Mouse (Mus musculus) MEL (cell line): ENCODE measurements around the gene Hcn3. TPM values are rescaled to one million over a fixed set of nuclear protein-coding genes. Genes with fewer than 3 reads are reported as not detected.

ENCODE experiments used
- DNase-seq: peaks from one replicate; pipeline ENCODE4 v3.0.0; 2011; ENCODE audit warnings: low read depth, low spot score
- H3K27ac ChIP-seq: 2 replicates; pipeline ENCODE4 v1.5.1; 2012; ENCODE audit warnings: low read depth, mild to moderate bottlenecking, control low read depth, low read length, moderate library complexity; ENCODE audit not compliant: control insufficient read depth
- H3K27me3 ChIP-seq, 2 experiments: fragments of 150-350 bp in 1 of 2; sonication (generic) in 1 of 2; 2 replicates each; pipeline ENCODE4 v1.6.1; 2012; ENCODE audit warnings: low read length in 2 of 2, mild to moderate bottlenecking in 2 of 2, improper control_type of control experiment in 1 of 2, moderate library complexity in 1 of 2; ENCODE audit not compliant: insufficient read depth in 2 of 2, control insufficient read depth in 1 of 2
- H3K36me3 ChIP-seq, 2 experiments: 2 replicates each; pipeline ENCODE4 v1.6.1; 2012 to 2014; ENCODE audit warnings: low read length in 2 of 2, improper control_type of control experiment in 1 of 2, inconsistent platforms in 1 of 2, mild to moderate bottlenecking in 1 of 2; ENCODE audit not compliant: insufficient read depth in 2 of 2, control insufficient read depth in 1 of 2
- H3K4me1 ChIP-seq, 2 experiments: fragments of 150-350 bp in 1 of 2; sonication (generic) in 1 of 2; 2 replicates each; pipeline ENCODE4 v1.6.1; 2012; ENCODE audit warnings: low read length in 2 of 2, improper control_type of control experiment in 1 of 2, mild to moderate bottlenecking in 1 of 2; ENCODE audit not compliant: insufficient read depth in 2 of 2, control insufficient read depth in 1 of 2
- H3K4me3 ChIP-seq, 2 experiments: fragments of 150-350 bp in 1 of 2; sonication (generic) in 1 of 2; 2 replicates each; pipeline ENCODE4 v1.5.1; 2012; ENCODE audit warnings: low read depth in 2 of 2, low read length in 2 of 2, mild to moderate bottlenecking in 2 of 2, moderate library complexity in 2 of 2, control low read depth in 1 of 2, improper control_type of control experiment in 1 of 2; ENCODE audit not compliant: control insufficient read depth in 1 of 2, insufficient read depth in 1 of 2
- H3K79me2 ChIP-seq: 2 replicates; pipeline ENCODE4 v1.6.1; 2012; ENCODE audit warnings: mild to moderate bottlenecking, low read length, moderate library complexity; ENCODE audit not compliant: control insufficient read depth, poor library complexity, insufficient read depth
- H3K9ac ChIP-seq: 2 replicates; pipeline ENCODE4 v1.6.1; 2012; ENCODE audit warnings: low read depth, mild to moderate bottlenecking, control low read depth, low read length, moderate library complexity; ENCODE audit not compliant: control insufficient read depth, poor library complexity, severe bottlenecking
- H3K9me3 ChIP-seq: fragments of 150-350 bp; sonication (generic); replicated peaks from 2 replicates; pipeline ENCODE4 v1.6.1; 2012; ENCODE audit warnings: mild to moderate bottlenecking, low read length, improper control_type of control experiment, moderate library complexity; ENCODE audit not compliant: insufficient read depth
- BHLHE40 ChIP-seq: IDR thresholded peaks from 2 replicates; pipeline ENCODE4 v1.6.1; 2012; ENCODE audit warnings: low read depth, mild to moderate bottlenecking, inconsistent platforms, low read length, improper control_type of control experiment, borderline replicate concordance
- CHD2 ChIP-seq: IDR thresholded peaks from 2 replicates; pipeline ENCODE4 v1.6.1; 2011; ENCODE audit warnings: low read length, improper control_type of control experiment
- ELF1 ChIP-seq: IDR thresholded peaks from 2 replicates; pipeline ENCODE4 v1.6.1; 2014; ENCODE audit warnings: low read depth, mild to moderate bottlenecking, inconsistent platforms, low read length, improper control_type of control experiment, moderate library complexity
- EP300 ChIP-seq, 2 experiments: IDR thresholded peaks; 2 replicates each; pipeline ENCODE4 v1.6.1; 2011; ENCODE audit warnings: improper control_type of control experiment in 2 of 2, low read length in 2 of 2, low read depth in 1 of 2, mild to moderate bottlenecking in 1 of 2
- ETS1 ChIP-seq: IDR thresholded peaks from 2 replicates; pipeline ENCODE4 v1.6.1; 2012; ENCODE audit warnings: low read depth, mild to moderate bottlenecking, inconsistent platforms, low read length, improper control_type of control experiment, moderate library complexity
- GABPA ChIP-seq: IDR thresholded peaks from 2 replicates; pipeline ENCODE4 v1.6.1; 2012; ENCODE audit warnings: low read depth, mild to moderate bottlenecking, inconsistent platforms, low read length, improper control_type of control experiment, moderate library complexity
- HCFC1 ChIP-seq: IDR thresholded peaks from 2 replicates; pipeline ENCODE4 v1.6.1; 2012; ENCODE audit warnings: low read depth, mild to moderate bottlenecking, inconsistent platforms, low read length, improper control_type of control experiment, moderate library complexity
- JUND ChIP-seq: IDR thresholded peaks from 2 replicates; pipeline ENCODE4 v1.6.1; 2011; ENCODE audit warnings: low read depth, mild to moderate bottlenecking, improper control_type of control experiment, low read length
- KAT2A ChIP-seq: conservative IDR thresholded peaks from 2 replicates; pipeline ENCODE4 v1.6.1; 2012; ENCODE audit warnings: low read depth, low read length, improper control_type of control experiment, inconsistent platforms
- MAFK ChIP-seq: IDR thresholded peaks from 2 replicates; pipeline ENCODE4 v1.6.1; 2011; ENCODE audit warnings: low read depth, mild to moderate bottlenecking, low read length, improper control_type of control experiment, borderline replicate concordance
- MAX ChIP-seq: IDR thresholded peaks from 2 replicates; pipeline ENCODE4 v1.6.1; 2011; ENCODE audit warnings: low read length, improper control_type of control experiment
- MAZ ChIP-seq: IDR thresholded peaks from 2 replicates; pipeline ENCODE4 v1.6.1; 2012; ENCODE audit warnings: low read depth, mild to moderate bottlenecking, inconsistent platforms, low read length, improper control_type of control experiment
- MEF2A ChIP-seq: IDR thresholded peaks from 2 replicates; pipeline ENCODE4 v1.6.1; 2014; ENCODE audit warnings: low read depth, mild to moderate bottlenecking, inconsistent platforms, low read length, improper control_type of control experiment; ENCODE audit not compliant: poor library complexity, insufficient replicate concordance, severe bottlenecking; ENCODE audit errors: extremely low read depth
- MYB ChIP-seq: IDR thresholded peaks from 2 replicates; pipeline ENCODE4 v1.6.1; 2011; ENCODE audit warnings: mild to moderate bottlenecking, low read depth, low read length, improper control_type of control experiment
- POLR2A ChIP-seq, 2 experiments: IDR thresholded peaks; 2 replicates each; pipeline ENCODE4 v1.6.1; 2011 to 2012; ENCODE audit warnings: low read length in 2 of 2, mild to moderate bottlenecking in 2 of 2, control low read depth in 1 of 2, improper control_type of control experiment in 1 of 2, low read depth in 1 of 2, moderate library complexity in 1 of 2; ENCODE audit not compliant: control insufficient read depth in 1 of 2, insufficient read depth in 1 of 2, poor library complexity in 1 of 2
- RAD21 ChIP-seq: IDR thresholded peaks from 2 replicates; pipeline ENCODE4 v1.6.1; 2011; ENCODE audit warnings: mild to moderate bottlenecking, low read depth, low read length, improper control_type of control experiment
- RCOR1 ChIP-seq: IDR thresholded peaks from 2 replicates; pipeline ENCODE4 v1.6.1; 2012; ENCODE audit warnings: low read depth, mild to moderate bottlenecking, inconsistent platforms, low read length, improper control_type of control experiment
- TAL1 ChIP-seq: IDR thresholded peaks from 2 replicates; pipeline ENCODE4 v1.6.1; 2012; ENCODE audit warnings: mild to moderate bottlenecking, inconsistent platforms, low read length, moderate library complexity, mixed read lengths
- USF2 ChIP-seq, 2 experiments: IDR thresholded peaks; 2 replicates each; pipeline ENCODE4 v1.6.1; 2011 to 2012; ENCODE audit warnings: improper control_type of control experiment in 2 of 2, low read length in 2 of 2, borderline replicate concordance in 1 of 2, inconsistent platforms in 1 of 2, low read depth in 1 of 2, mild to moderate bottlenecking in 1 of 2; ENCODE audit not compliant: insufficient read depth in 1 of 2
- ZMIZ1 ChIP-seq: IDR thresholded peaks from 2 replicates; pipeline ENCODE4 v1.6.1; 2012; ENCODE audit warnings: low read depth, mild to moderate bottlenecking, inconsistent platforms, low read length, improper control_type of control experiment, moderate library complexity
- ZNF384 ChIP-seq: IDR thresholded peaks from 2 replicates; pipeline ENCODE4 v1.6.1; 2012; ENCODE audit warnings: low read depth, mild to moderate bottlenecking, inconsistent platforms, low read length, improper control_type of control experiment
- polyA plus RNA-seq, 2 experiments: library from polyadenylated mRNA; stranded (reverse) in 1 of 2; unstranded in 1 of 2; fragments of >175 nt in 1 of 2; fragments of >200 nt in 1 of 2; gene quantifications; 2 replicates each; pipeline versions ENCODE4 v1.2.1 to v1.2.4; 2012; ENCODE audit warnings: low replicate concordance in 2 of 2, low read depth in 1 of 2; ENCODE audit not compliant: insufficient read length in 2 of 2, insufficient read depth in 1 of 2, missing spikeins in 1 of 2
- total RNA-seq: library from RNA; depleted of rRNA; stranded (reverse); fragments of 300-350 nt; gene quantifications from 2 replicates; pipeline ENCODE4 v1.2.3, GENCODE M21; 2012

Gene Hcn3
- total and polyA plus RNA-seq, 3 experiments, result 4.0 to 7.4 TPM; not detected in 1

DNA sequence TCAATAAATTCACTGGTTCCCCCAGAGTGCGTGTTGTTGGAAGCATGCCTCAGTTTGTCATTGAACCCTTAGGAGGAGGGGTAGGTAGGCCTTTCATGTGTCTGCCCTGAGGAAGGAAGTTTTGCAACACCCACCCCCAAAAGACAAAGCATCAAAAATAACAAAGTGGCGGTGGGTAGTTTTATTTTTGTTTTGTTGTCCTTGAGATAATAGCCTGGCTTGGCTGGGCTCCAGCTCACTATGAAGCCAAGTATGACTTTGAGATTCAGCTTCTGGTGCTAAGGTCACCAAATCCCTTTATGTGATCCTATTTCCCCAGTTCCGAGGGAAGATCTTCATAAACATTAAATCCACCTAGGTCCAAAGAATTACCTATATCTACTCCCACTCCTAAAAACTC is 35.8 kb downstream of the Hcn3 start:
- H3K36me3 ChIP-seq, result peaks cover 0 to 12% of the 10 kb centered on the region in 2 experiments; a peak in 2 of 4 replicates
- no peak overlapping the region for H3K4me3 ChIP-seq
- H3K4me1 ChIP-seq, result peaks cover 12 to 22% of the 10 kb centered on the region in 2 experiments
- TF ChIP-seq GABPA, result no peak
- no peak for TF ChIP-seq BHLHE40
- TF ChIP-seq ZMIZ1, result no peak
- no peak for TF ChIP-seq EP300 (IDR thresholded peaks at IDR 0.05; ENCODE audit: low read depth in 1 of 2, low read length in 2 of 2)
- no peak for TF ChIP-seq HCFC1
- no peak for TF ChIP-seq ZNF384
- TF ChIP-seq MEF2A, result no peak
- TF ChIP-seq USF2 (IDR thresholded peaks at IDR 0.05; ENCODE audit: borderline replicate concordance in 1 of 2, insufficient read depth in 1 of 2, low read depth in 1 of 2, low read length in 2 of 2), result no peak
- peak; percentile 54 for DNase-seq
- H3K27me3 ChIP-seq, result no peaks in the 10 kb centered on the region
- H3K9me3 ChIP-seq, result no peaks in the 10 kb centered on the region
- H3K9ac ChIP-seq, result no peak overlapping the region
- H3K79me2 ChIP-seq, result no peaks in the 10 kb centered on the region
- no peak overlapping the region for H3K27ac ChIP-seq

DNA sequence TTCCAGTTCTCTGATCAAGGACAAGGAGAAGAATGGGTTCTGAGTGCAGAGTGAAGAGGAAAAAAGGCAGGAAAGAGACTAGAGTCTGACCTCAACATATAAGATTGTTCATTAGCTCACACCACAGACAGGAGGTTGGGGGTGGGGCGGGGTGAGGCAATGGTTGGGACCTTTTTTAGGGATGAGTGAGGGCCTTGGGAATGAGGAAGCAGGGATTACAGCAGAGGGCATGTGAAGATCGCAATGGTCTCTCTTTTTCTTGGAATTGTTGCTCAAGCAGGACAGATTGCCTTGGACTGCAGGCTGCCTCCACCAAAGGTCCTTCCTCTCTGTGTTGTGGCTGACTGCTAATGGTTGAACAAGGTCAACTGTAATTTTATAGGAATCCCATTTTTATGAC is 36.7 kb downstream of the Hcn3 start:
- DNase-seq, result no peak
- Histone ChIP-seq H3K9ac (no peak overlapping the region), H3K4me3 (no peak overlapping the region), H3K27ac (no peak overlapping the region), H3K79me2 (no peaks in the 10 kb centered on the region), H3K4me1 (peaks cover 5 to 14% of the 10 kb centered on the region in 2 experiments; a peak in 3 of 4 replicates), H3K36me3 (peaks cover 0 to 10% of the 10 kb centered on the region in 2 experiments; a peak in 2 of 4 replicates), H3K27me3 (no peaks in the 10 kb centered on the region), H3K9me3 (no peaks in the 10 kb centered on the region)
- no peak for TF ChIP-seq MAZ
- TF ChIP-seq MYB, result no peak
- TF ChIP-seq KAT2A, result no peak
- no peak for TF ChIP-seq ELF1
- no peak for TF ChIP-seq ETS1
- no peak for TF ChIP-seq CHD2
- no peak for TF ChIP-seq TAL1
- TF ChIP-seq RAD21, result no peak
- no peak for TF ChIP-seq GABPA
- TF ChIP-seq MEF2A, result no peak
- no peak for TF ChIP-seq MAX
- TF ChIP-seq RCOR1, result no peak
- no peak for TF ChIP-seq POLR2A (IDR thresholded peaks at IDR 0.05; ENCODE audit: control insufficient read depth in 1 of 2, insufficient read depth in 1 of 2, low read depth in 1 of 2, low read length in 2 of 2, poor library complexity in 1 of 2)
- no peak for TF ChIP-seq JUND
- no peak for TF ChIP-seq ZMIZ1
- no peak for TF ChIP-seq MAFK
